Mouse (Mus musculus) forebrain, postnatal 0 days (tissue): ENCODE results near the gene 4930412O13Rik. TPM values are rescaled to one million over a fixed set of nuclear protein-coding genes. Genes with fewer than 3 reads are reported as not detected.

Source experiments
- ATAC-seq: fragments of 200-750 bp; cut with Nextera tagmentation; 2 replicates; pipeline ENCODE4 v1.8.0; 2017; ENCODE audit warnings: mild to moderate bottlenecking, moderate library complexity
- DNase-seq: peaks from one replicate; pipeline ENCODE4 v3.0.0-alpha.2; 2015
- H3K27ac ChIP-seq: fragments of 300-500 bp; sonication (generic); 2 replicates; pipeline ENCODE4 v1.5.1; 2014; ENCODE audit warnings: low read depth, mild to moderate bottlenecking, antibody characterized with exemption, low read length, moderate library complexity, mixed read lengths
- H3K27me3 ChIP-seq: fragments of 300-500 bp; sonication (generic); 2 replicates; pipeline ENCODE4 v1.6.1; 2014; ENCODE audit warnings: mild to moderate bottlenecking, low read length, mixed read lengths; ENCODE audit not compliant: insufficient read depth
- H3K36me3 ChIP-seq: fragments of 300-500 bp; sonication (generic); 2 replicates; pipeline ENCODE4 v1.6.1; 2014; ENCODE audit warnings: mild to moderate bottlenecking, moderate library complexity; ENCODE audit not compliant: insufficient read depth
- H3K4me1 ChIP-seq: fragments of 300-500 bp; sonication (generic); 2 replicates; pipeline ENCODE4 v1.6.1; 2014; ENCODE audit warnings: antibody characterized with exemption; ENCODE audit not compliant: insufficient read depth
- H3K4me2 ChIP-seq: fragments of 300-500 bp; sonication (generic); 2 replicates; pipeline ENCODE4 v1.6.1; 2014; ENCODE audit warnings: low read depth, mild to moderate bottlenecking, moderate library complexity
- H3K4me3 ChIP-seq: fragments of 300-500 bp; sonication (generic); 2 replicates; pipeline ENCODE4 v1.5.1; 2014; ENCODE audit warnings: low read depth, low read length, mixed read lengths
- H3K9ac ChIP-seq: fragments of 300-500 bp; sonication (generic); 2 replicates; pipeline ENCODE4 v1.6.1; 2014; ENCODE audit warnings: mild to moderate bottlenecking
- H3K9me3 ChIP-seq: fragments of 300-500 bp; sonication (generic); 2 replicates; pipeline ENCODE4 v1.6.1; 2016; ENCODE audit warnings: low read length
- CTCF ChIP-seq: sonication (generic); IDR thresholded peaks from 2 replicates; pipeline ENCODE4 v1.5.1; 2016; ENCODE audit warnings: antibody characterized with exemption, control low read depth, low read depth
- WGBS: fragments of 180-500 bp; shearing (Covaris S2); extraction: QIAGEN DNeasy Blood & Tissue Kit; methylation state at CpG from one replicate; pipeline ENCODE4 v1.1.7; 2014; 5-methylcytosine and 5-hydroxymethylcytosine counted together
- polyA plus RNA-seq: library from polyadenylated mRNA; unstranded; fragments of >200 nt; fragmentation: Nextera tagmentation; extraction: Ambion mirVana; gene quantifications from 2 replicates; pipeline ENCODE4 v1.2.1, GENCODE M21; 2015
- total RNA-seq: library from RNA; depleted of rRNA; stranded (reverse); fragments of >200 nt; gene quantifications from 2 replicates; pipeline ENCODE4 v1.2.3, GENCODE M21; 2014

4930412O13Rik gene
- total and polyA plus RNA-seq, 2 experiments from 2014 or later: not detected

GRCm38 (mm10) chr2:9881611-9882023, 565 bp downstream of the 4930412O13Rik start:
- no peak overlapping the region for H3K9ac ChIP-seq
- no peaks in the 10 kb centered on the region for H3K9me3 ChIP-seq
- 0 out of 2 replicates have a peak, but pooled peaks have one; percentile 23 for TF ChIP-seq CTCF
- peak overlapping the region; percentile 15; the same call in 1 of the 2 replicates for H3K4me2 ChIP-seq
- DNase-seq: peak; percentile 51
- H3K27me3 ChIP-seq: peaks cover 64% of the 10 kb centered on the region
- peak; percentile 56 for ATAC-seq
- H3K27ac ChIP-seq: no peak overlapping the region
- WGBS: 2% methylated on average over 13 of the region's 13 CpGs
- no peaks in the 10 kb centered on the region for H3K36me3 ChIP-seq
- H3K4me1 ChIP-seq: no peaks in the 10 kb centered on the region
- H3K4me3 ChIP-seq: no peak overlapping the region

GRCm38 (mm10) chr2:9882371-9882925, 1.4 kb downstream of the 4930412O13Rik start:
- H3K4me2 ChIP-seq: 0 out of 2 replicates have a peak overlapping the region, but pooled peaks have one; percentile 10
- no peak for TF ChIP-seq CTCF
- H3K27me3 ChIP-seq: peaks cover 69% of the 10 kb centered on the region
- no peak overlapping the region for H3K27ac ChIP-seq
- DNase-seq: peak; percentile 63
- H3K4me3 ChIP-seq: peak overlapping the region; percentile 12; the same call in 1 of the 2 replicates
- ATAC-seq: no peak
- H3K9ac ChIP-seq: no peak overlapping the region
- 1% methylated on average over 39 of the region's 39 CpGs for whole genome bisulfite sequencing
- H3K36me3 ChIP-seq: no peaks in the 10 kb centered on the region
- no peaks in the 10 kb centered on the region for H3K4me1 ChIP-seq
- no peaks in the 10 kb centered on the region for H3K9me3 ChIP-seq

GRCm38 (mm10) chr2:9882926-9883802, 2.1 kb downstream of the 4930412O13Rik start:
- DNase-seq: peak; percentile 74
- H3K4me3 ChIP-seq: peak overlapping the region; percentile 12; the same call in 1 of the 2 replicates
- ATAC-seq: no peak
- no peaks in the 10 kb centered on the region for H3K9me3 ChIP-seq
- H3K27ac ChIP-seq: no peak overlapping the region
- peaks cover 69% of the 10 kb centered on the region for H3K27me3 ChIP-seq
- TF ChIP-seq CTCF: no peak
- no peak overlapping the region for H3K9ac ChIP-seq
- under 1% methylated on average over 43 of the region's 43 CpGs for WGBS
- no peaks in the 10 kb centered on the region for H3K36me3 ChIP-seq
- no peak overlapping the region for H3K4me2 ChIP-seq
- no peaks in the 10 kb centered on the region for H3K4me1 ChIP-seq

- H3K9ac ChIP-seq: no peak overlapping the region
- H3K36me3 ChIP-seq: no peaks in the 10 kb centered on the region
- H3K4me3 ChIP-seq: no peak overlapping the region
- no peaks in the 10 kb centered on the region for H3K4me1 ChIP-seq
- TF ChIP-seq CTCF: no peak
- no peaks in the 10 kb centered on the region for H3K9me3 ChIP-seq
- under 1% methylated on average over 27 of the region's 27 CpGs for WGBS
- H3K4me2 ChIP-seq: no peak overlapping the region
- no peak for DNase-seq
- H3K27me3 ChIP-seq: peaks cover 69% of the 10 kb centered on the region
- no peak for ATAC-seq
- H3K27ac ChIP-seq: no peak overlapping the region
These were observed 2.9 kb downstream of the 4930412O13Rik start for GRCm38 (mm10) chr2:9883803-9884532.

GRCm38 (mm10) chr2:9884533-9885216, 3.6 kb downstream of the 4930412O13Rik start:
- no peak for ATAC-seq
- Histone ChIP-seq H3K4me1 (no peaks in the 10 kb centered on the region), H3K4me3 (no peak overlapping the region), H3K4me2 (no peak overlapping the region), H3K9me3 (no peaks in the 10 kb centered on the region), H3K27me3 (peaks cover 71% of the 10 kb centered on the region), H3K36me3 (no peaks in the 10 kb centered on the region), H3K9ac (no peak overlapping the region), H3K27ac (no peak overlapping the region)
- WGBS: 2% methylated on average over 15 of the region's 15 CpGs
- peak; percentile 34 for DNase-seq
- no peak for TF ChIP-seq CTCF

GRCm38 (mm10) chr2:9885217-9885770, 4.2 kb downstream of the 4930412O13Rik start:
- Histone ChIP-seq H3K4me3 (no peak overlapping the region), H3K9me3 (no peaks in the 10 kb centered on the region), H3K4me1 (no peaks in the 10 kb centered on the region), H3K4me2 (no peak overlapping the region), H3K27me3 (peaks cover 71% of the 10 kb centered on the region), H3K9ac (no peak overlapping the region), H3K27ac (no peak overlapping the region), H3K36me3 (no peaks in the 10 kb centered on the region)
- DNase-seq (no peak), ATAC-seq (no peak)
- TF ChIP-seq CTCF: no peak
- WGBS: 2% methylated on average over 14 of the region's 14 CpGs
